Mouse (Mus musculus): ENCODE measurements around the gene Kif12. TPM values are rescaled to one million over a fixed set of nuclear protein-coding genes. Genes with fewer than 3 reads are reported as not detected.

The Kif12 gene
- total RNA-seq, 1 experiment = not detected

DNA sequence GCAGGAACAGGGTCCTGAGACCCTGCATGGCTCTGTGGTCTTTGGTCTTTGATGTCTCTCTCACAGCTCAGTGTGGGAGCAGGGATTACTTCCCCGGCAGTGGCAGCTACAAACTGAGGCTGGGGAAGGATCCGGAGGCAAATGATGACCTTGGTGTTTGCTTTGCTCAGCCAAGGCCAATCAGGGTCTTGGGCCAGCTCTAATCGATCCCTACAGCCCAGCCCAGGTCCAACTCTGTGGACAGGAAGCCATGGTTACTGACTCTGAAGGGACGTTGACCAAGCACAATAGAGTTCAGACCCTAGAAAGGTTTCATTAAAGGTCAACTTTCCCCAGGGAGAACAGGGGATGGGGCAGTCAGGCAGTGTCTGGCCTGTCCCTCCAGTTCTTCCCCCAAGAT is 17.9 kb downstream of the Kif12 start:
- TF ChIP-seq MAFK (IDR thresholded peaks at IDR 0.05; ENCODE audit: insufficient read depth, low read depth, low read length) = no peak
- TF ChIP-seq ZNF384 (IDR thresholded peaks at IDR 0.05; ENCODE audit: low read depth, low read length) = no peak
- no peak for TF ChIP-seq HCFC1 (IDR thresholded peaks at IDR 0.05; ENCODE audit: borderline replicate concordance, insufficient read depth, low read length)
- TF ChIP-seq CHD2 (IDR thresholded peaks at IDR 0.05; ENCODE audit: low read depth, low read length) = no peak
- no peak for TF ChIP-seq ZC3H11A (IDR thresholded peaks at IDR 0.05; ENCODE audit: borderline replicate concordance, low read depth, low read length)

GRCm38 (mm10) chr4:63151127-63151526 is 20.8 kb downstream of the Kif12 start:
- H3K36me3 ChIP-seq (ENCODE audit: control insufficient read depth, insufficient read depth, low read length, poor library complexity, severe bottlenecking) = no peaks in the 10 kb centered on the region
- no peak overlapping the region for H3K4me3 ChIP-seq (ENCODE audit: insufficient read depth in 1 of 2, low read depth in 1 of 2, low read length in 2 of 2, poor library complexity in 1 of 2, severe bottlenecking in 1 of 2)
- no peak for DNase-seq (ENCODE audit: low read depth, low spot score)
- in situ Hi-C loops (cut with MboI; ENCODE audit: low sequenced_read_pairs in 2 of 2, unreplicated experiment in 2 of 2) = no loop called here
- H3K9me3 ChIP-seq (ENCODE audit: control insufficient read depth, insufficient read depth, low read depth, low read length) = no peaks in the 10 kb centered on the region
- no peaks in the 10 kb centered on the region for H3K4me1 ChIP-seq (ENCODE audit: control insufficient read depth in 2 of 2, insufficient read depth in 2 of 2, low read length in 2 of 2, poor library complexity in 1 of 2)
- no peak overlapping the region for H3K27ac ChIP-seq (ENCODE audit: insufficient read depth, low read depth, low read length, poor library complexity, severe bottlenecking)
- no peak for TF ChIP-seq MAFK (IDR thresholded peaks at IDR 0.05; ENCODE audit: insufficient read depth, low read depth, low read length)
- H3K9ac ChIP-seq (ENCODE audit: insufficient read depth, low read depth, low read length, poor library complexity, severe bottlenecking) = no peak overlapping the region

More for the DNA sequence above, 17.9 kb downstream of the Kif12 start:
- Histone ChIP-seq H3K9ac (ENCODE audit: insufficient read depth, low read depth, low read length, poor library complexity, severe bottlenecking) (no peak overlapping the region), H3K36me3 (ENCODE audit: control insufficient read depth, insufficient read depth, low read length, poor library complexity, severe bottlenecking) (no peaks in the 10 kb centered on the region), H3K27ac (ENCODE audit: insufficient read depth, low read depth, low read length, poor library complexity, severe bottlenecking) (no peak overlapping the region), H3K4me3 (ENCODE audit: insufficient read depth in 1 of 2, low read depth in 1 of 2, low read length in 2 of 2, poor library complexity in 1 of 2, severe bottlenecking in 1 of 2) (no peak overlapping the region), H3K9me3 (ENCODE audit: control insufficient read depth, insufficient read depth, low read depth, low read length) (no peaks in the 10 kb centered on the region), H3K4me1 (ENCODE audit: control insufficient read depth in 2 of 2, insufficient read depth in 2 of 2, low read length in 2 of 2, poor library complexity in 1 of 2) (no peaks in the 10 kb centered on the region)
- in situ Hi-C loops (cut with MboI; ENCODE audit: low sequenced_read_pairs in 2 of 2, unreplicated experiment in 2 of 2) = no loop called here
- no peak for DNase-seq (ENCODE audit: low read depth, low spot score)

DNA sequence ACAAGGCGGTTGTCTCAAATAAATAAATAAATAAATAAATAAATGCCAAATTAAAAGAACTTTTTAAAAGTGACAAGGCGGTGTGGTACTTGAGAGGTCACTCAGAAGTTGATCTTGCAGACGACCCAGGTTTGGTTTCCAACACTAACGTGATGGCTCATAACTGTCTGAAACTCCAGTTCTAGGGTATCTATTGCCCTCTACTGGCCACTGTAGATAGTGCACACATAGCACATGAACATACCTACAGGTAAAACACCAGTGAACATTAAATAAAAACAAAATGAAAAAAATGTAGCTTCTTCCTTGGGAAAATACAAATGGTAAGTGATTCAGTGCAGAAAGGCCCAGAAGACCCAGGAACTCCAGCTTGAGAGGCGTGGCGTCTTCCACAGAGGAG is 24.7 kb downstream of the Kif12 start:
- Histone ChIP-seq H3K27ac (ENCODE audit: insufficient read depth, low read depth, low read length, poor library complexity, severe bottlenecking) (no peak overlapping the region), H3K36me3 (ENCODE audit: control insufficient read depth, insufficient read depth, low read length, poor library complexity, severe bottlenecking) (no peaks in the 10 kb centered on the region), H3K4me1 (ENCODE audit: control insufficient read depth in 2 of 2, insufficient read depth in 2 of 2, low read length in 2 of 2, poor library complexity in 1 of 2) (no peaks in the 10 kb centered on the region), H3K4me3 (ENCODE audit: insufficient read depth in 1 of 2, low read depth in 1 of 2, low read length in 2 of 2, poor library complexity in 1 of 2, severe bottlenecking in 1 of 2) (no peak overlapping the region), H3K9ac (ENCODE audit: insufficient read depth, low read depth, low read length, poor library complexity, severe bottlenecking) (no peak overlapping the region), H3K9me3 (ENCODE audit: control insufficient read depth, insufficient read depth, low read depth, low read length) (no peaks in the 10 kb centered on the region)
- TF ChIP-seq CHD2 (IDR thresholded peaks at IDR 0.05; ENCODE audit: low read depth, low read length) = no peak
- no peak for TF ChIP-seq MAFK (IDR thresholded peaks at IDR 0.05; ENCODE audit: insufficient read depth, low read depth, low read length)
- no peak for TF ChIP-seq ZNF384 (IDR thresholded peaks at IDR 0.05; ENCODE audit: low read depth, low read length)
- no peak for TF ChIP-seq HCFC1 (IDR thresholded peaks at IDR 0.05; ENCODE audit: borderline replicate concordance, insufficient read depth, low read length)
- no peak for TF ChIP-seq ZC3H11A (IDR thresholded peaks at IDR 0.05; ENCODE audit: borderline replicate concordance, low read depth, low read length)
- DNase-seq (ENCODE audit: low read depth, low spot score) = peak; percentile 31
- in situ Hi-C loops (cut with MboI; ENCODE audit: low sequenced_read_pairs in 2 of 2, unreplicated experiment in 2 of 2) = no loop called here

- Histone ChIP-seq H3K4me1 (ENCODE audit: control insufficient read depth in 2 of 2, insufficient read depth in 2 of 2, low read length in 2 of 2, poor library complexity in 1 of 2) (no peaks in the 10 kb centered on the region), H3K36me3 (ENCODE audit: control insufficient read depth, insufficient read depth, low read length, poor library complexity, severe bottlenecking) (no peaks in the 10 kb centered on the region), H3K4me3 (ENCODE audit: insufficient read depth in 1 of 2, low read depth in 1 of 2, low read length in 2 of 2, poor library complexity in 1 of 2, severe bottlenecking in 1 of 2) (no peak overlapping the region), H3K9ac (ENCODE audit: insufficient read depth, low read depth, low read length, poor library complexity, severe bottlenecking) (no peak overlapping the region), H3K9me3 (ENCODE audit: control insufficient read depth, insufficient read depth, low read depth, low read length) (no peaks in the 10 kb centered on the region), H3K27ac (ENCODE audit: insufficient read depth, low read depth, low read length, poor library complexity, severe bottlenecking) (no peak overlapping the region)
- TF ChIP-seq ZC3H11A (IDR thresholded peaks at IDR 0.05; ENCODE audit: borderline replicate concordance, low read depth, low read length) (no peak), MAFK (IDR thresholded peaks at IDR 0.05; ENCODE audit: insufficient read depth, low read depth, low read length) (no peak), ZNF384 (IDR thresholded peaks at IDR 0.05; ENCODE audit: low read depth, low read length) (no peak), HCFC1 (IDR thresholded peaks at IDR 0.05; ENCODE audit: borderline replicate concordance, insufficient read depth, low read length) (no peak), CHD2 (IDR thresholded peaks at IDR 0.05; ENCODE audit: low read depth, low read length) (no peak)
- no peak for DNase-seq (ENCODE audit: low read depth, low spot score)
- in situ Hi-C loops (cut with MboI; ENCODE audit: low sequenced_read_pairs in 2 of 2, unreplicated experiment in 2 of 2) = no loop called here
Observed at GRCm38 (mm10) chr4:63129891-63130624, 41.9 kb downstream of the Kif12 start.
